Mouse (Mus musculus) megakaryocyte progenitor cell, adult 5-6 weeks (primary cell): ENCODE results near the gene Ddn. TPM values are rescaled to one million over a fixed set of nuclear protein-coding genes. Genes with fewer than 3 reads are reported as not detected.

Experiments used
- ATAC-seq: replicated peaks from 2 replicates; pipeline ENCODE4 v1.8.0; 2016; ENCODE audit warnings: mild to moderate bottlenecking, moderate TSS enrichment, inconsistent platforms; ENCODE audit not compliant: poor library complexity
- total RNA-seq, 2 experiments: library from RNA; stranded (forward) in 1 of 2; stranded (reverse) in 1 of 2; fragments of 157-497, 149-512 nt in 1 of 2; fragments of 200-1000 nt in 1 of 2; gene quantifications; 2 replicates each; pipeline versions ENCODE4 v1.2.3 to v1.2.4; 2015 to 2017

Gene Ddn
- total RNA-seq, 2 experiments from 2014 or later: under 0.01 TPM; not detected in 1

- ATAC-seq: no peak
Measured at GRCm38 (mm10) chr15:98777005-98777616, 32.2 kb downstream of the Ddn start.

DNA sequence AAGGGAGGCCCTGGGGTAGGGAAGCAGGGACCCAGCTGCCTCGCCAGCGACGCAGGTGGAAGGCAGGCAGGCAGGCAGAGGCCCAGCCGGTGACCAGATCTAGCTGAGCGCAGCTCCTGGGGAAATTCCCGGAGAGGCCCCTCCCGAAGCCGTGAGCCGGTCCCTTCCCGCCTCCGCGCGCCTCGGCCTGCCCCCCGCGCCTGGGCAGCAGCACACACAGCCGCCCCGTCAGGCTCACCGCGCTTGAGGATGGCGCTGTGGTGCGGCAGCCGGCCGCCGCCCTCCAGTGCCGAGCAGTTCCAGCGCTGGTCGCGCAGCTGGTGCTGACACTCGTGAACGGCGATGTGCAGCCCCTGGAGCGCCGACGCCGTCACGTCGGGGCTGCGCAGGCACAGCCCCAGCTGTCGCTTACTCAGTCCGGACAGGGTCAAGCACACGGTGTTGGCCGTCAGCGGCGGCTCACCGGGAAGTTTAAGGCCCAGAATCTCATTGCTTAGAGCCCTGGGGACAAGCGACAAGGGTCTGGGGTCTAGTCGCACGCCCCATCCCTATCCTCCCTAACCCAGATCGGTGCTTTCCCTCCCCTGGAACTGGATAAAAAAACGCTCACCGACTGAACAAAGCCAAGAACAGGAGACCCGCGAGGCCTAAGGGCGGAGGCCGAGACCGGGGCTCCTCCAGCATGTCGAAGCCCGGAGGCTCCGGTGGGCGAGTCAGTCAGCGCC, 32.8 kb downstream of the Ddn start:
- peak; percentile 43; the same call in 1 of the 2 replicates for ATAC-seq

GRCm38 (mm10) chr15:98775533-98775932, 33.8 kb downstream of the Ddn start:
- no peak for ATAC-seq

GRCm38 (mm10) chr15:98774096-98774495, 35.2 kb downstream of the Ddn start:
- no peak for ATAC-seq

DNA sequence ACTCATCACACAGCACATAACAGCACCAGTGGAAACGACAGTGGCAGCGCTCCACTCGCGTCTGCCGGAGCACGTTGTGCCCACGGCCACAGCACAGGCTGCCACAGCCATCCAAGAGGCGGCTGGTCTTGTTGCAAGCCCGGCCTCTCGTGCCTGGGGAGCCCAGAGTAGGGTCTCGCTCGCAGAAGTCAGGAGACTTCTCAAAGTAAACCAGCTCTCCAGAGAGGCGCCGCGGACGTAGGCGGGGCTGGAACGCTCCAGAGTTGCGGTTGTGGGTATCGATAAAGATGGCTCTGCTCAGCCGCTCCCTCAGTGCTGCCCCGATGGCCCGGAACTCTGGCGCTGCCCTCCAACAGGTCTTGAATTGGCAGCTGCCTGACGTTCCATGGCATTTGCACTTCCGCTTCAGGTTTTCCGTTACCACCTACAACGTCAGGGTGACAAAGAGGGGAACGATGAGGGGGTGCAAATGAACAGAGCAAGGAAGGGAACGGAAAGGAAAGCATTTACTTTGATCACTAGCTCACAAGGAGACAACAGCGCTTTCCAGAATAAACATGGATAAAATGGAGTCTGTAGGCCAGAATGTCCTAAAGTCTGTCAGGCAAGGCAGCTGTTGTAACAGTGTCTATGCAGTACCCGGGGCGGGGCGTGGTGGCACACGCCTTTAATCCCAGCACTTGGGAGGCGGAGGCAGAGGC, 36.6 kb downstream of the Ddn start:
- ATAC-seq: peak; percentile 79

GRCm38 (mm10) chr15:98771813-98772425, 37.4 kb downstream of the Ddn start:
- no peak; the same call in 1 of the 2 replicates for ATAC-seq

DNA sequence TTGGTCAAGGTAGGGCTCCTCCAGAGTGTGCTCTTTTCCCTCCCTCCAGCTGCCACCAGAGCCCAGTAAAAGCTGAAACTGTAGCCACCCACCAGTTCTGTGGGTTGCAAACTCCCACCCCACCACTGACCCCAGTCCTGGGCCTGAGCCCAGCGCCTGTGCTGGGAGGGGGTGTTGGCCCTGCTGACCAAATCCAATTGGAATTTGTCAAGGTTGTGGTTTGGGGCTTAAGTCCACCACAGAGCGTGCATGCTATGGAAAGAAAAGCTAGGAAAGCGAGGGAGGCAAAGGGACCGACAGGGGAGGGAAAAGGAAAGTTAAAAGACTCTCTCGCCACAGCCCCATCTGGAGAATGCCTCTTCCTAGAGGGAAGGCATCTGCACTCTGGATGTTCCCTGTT, 41.0 kb downstream of the Ddn start:
- no peak for ATAC-seq

- ATAC-seq: no peak
Measured at GRCm38 (mm10) chr15:98765929-98766328, 43.4 kb downstream of the Ddn start.

GRCm38 (mm10) chr15:98762670-98763529, 46.4 kb downstream of the Ddn start, which contains the start of gene Arf3:
Gene Arf3, minus strand, starts transcription at chr15:98763214.
- peak; percentile 93 for ATAC-seq

GRCm38 (mm10) chr15:98762201-98762621, 47.1 kb downstream of the Ddn start:
- ATAC-seq: peak; percentile 72

GRCm38 (mm10) chr15:98754125-98754524, 55.2 kb downstream of the Ddn start:
- no peak for ATAC-seq

Other genes with a start within 250 kb of the Ddn start
- gene Ccnt1, start 238.6 kb downstream of the Ddn start, total RNA-seq (2015): 47.1 and 57.8 TPM in 2 replicates
- 54.1 and 62.5 TPM in 2 replicates for gene Ccnt1, start 238.6 kb downstream of the Ddn start, total RNA-seq (2017)
- gene 4930415O20Rik, start 238.5 kb downstream of the Ddn start, total RNA-seq (2015): not detected in 2 replicates
- gene 4930415O20Rik, start 238.5 kb downstream of the Ddn start, total RNA-seq (2017): not detected in 2 replicates
- gene Adcy6, start 199.4 kb downstream of the Ddn start, total RNA-seq (2015): 2.2 and 3.1 TPM in 2 replicates
- gene Adcy6, start 199.4 kb downstream of the Ddn start, total RNA-seq (2017): 6.7 and 7.7 TPM in 2 replicates
- gene Cacnb3, start 178.7 kb downstream of the Ddn start, total RNA-seq (2015): not detected in 2 replicates
- not detected in 2 replicates for gene Cacnb3, start 178.7 kb downstream of the Ddn start, total RNA-seq (2017)
- gene Ddx23, start 146.6 kb downstream of the Ddn start, total RNA-seq (2015): 22.1 and 25.0 TPM in 2 replicates
- 88.0 and 121 TPM in 2 replicates for gene Ddx23, start 146.6 kb downstream of the Ddn start, total RNA-seq (2017)
- gene Rnd1, start 132.0 kb downstream of the Ddn start, total RNA-seq (2015): 1.1 and 1.7 TPM in 2 replicates
- 3.3 and 3.5 TPM in 2 replicates for gene Rnd1, start 132.0 kb downstream of the Ddn start, total RNA-seq (2017)
- gene Ccdc65, start 101.3 kb downstream of the Ddn start, total RNA-seq (2015): not detected in 2 replicates
- not detected in 2 replicates for gene Ccdc65, start 101.3 kb downstream of the Ddn start, total RNA-seq (2017)
- 45.2 and 50.0 TPM in 2 replicates for gene Fkbp11, start 81.3 kb downstream of the Ddn start, total RNA-seq (2015)
- gene Fkbp11, start 81.3 kb downstream of the Ddn start, total RNA-seq (2017): 35.5 and 62.3 TPM in 2 replicates
- 32.3 and 35.2 TPM in 2 replicates for gene Arf3, start 46.3 kb downstream of the Ddn start, total RNA-seq (2015)
- gene Arf3, start 46.3 kb downstream of the Ddn start, total RNA-seq (2017): 32.2 and 36.9 TPM in 2 replicates
- 0.22 TPM in 1 of 2 replicates, not detected in the other for gene Wnt10b, start 31.3 kb downstream of the Ddn start, total RNA-seq (2015)
- gene Wnt10b, start 31.3 kb downstream of the Ddn start, total RNA-seq (2017): 0.54 TPM in 1 of 2 replicates, not detected in the other
- not detected in 2 replicates for gene Wnt1, start 19.6 kb downstream of the Ddn start, total RNA-seq (2015)
- gene Wnt1, start 19.6 kb downstream of the Ddn start, total RNA-seq (2017): not detected in 2 replicates
- gene Prkag1, start 22.0 kb upstream of the Ddn start, total RNA-seq (2015): 38.4 and 50.6 TPM in 2 replicates
- 97.3 and 105 TPM in 2 replicates for gene Prkag1, start 22.0 kb upstream of the Ddn start, total RNA-seq (2017)
- 38.5 and 43.3 TPM in 2 replicates for gene Kmt2d, start 61.7 kb upstream of the Ddn start, total RNA-seq (2015)
- gene Kmt2d, start 61.7 kb upstream of the Ddn start, total RNA-seq (2017): 18.6 and 29.0 TPM in 2 replicates
- 10.7 and 17.8 TPM in 2 replicates for gene Rhebl1, start 85.0 kb upstream of the Ddn start, total RNA-seq (2015)
- gene Rhebl1, start 85.0 kb upstream of the Ddn start, total RNA-seq (2017): 5.4 and 7.9 TPM in 2 replicates
- not detected in 2 replicates for gene Dhh, start 89.0 kb upstream of the Ddn start, total RNA-seq (2015)
- not detected in 2 replicates for gene Dhh, start 89.0 kb upstream of the Ddn start, total RNA-seq (2017)
- 5.2 and 5.6 TPM in 2 replicates for gene Lmbr1l, start 108.7 kb upstream of the Ddn start, total RNA-seq (2015)
- 3.8 and 9.4 TPM in 2 replicates for gene Lmbr1l, start 108.7 kb upstream of the Ddn start, total RNA-seq (2017)
- gene Tuba1b, start 125.1 kb upstream of the Ddn start, total RNA-seq (2015): 2,787 and 2,962 TPM in 2 replicates
- gene Tuba1b, start 125.1 kb upstream of the Ddn start, total RNA-seq (2017): 767 and 827 TPM in 2 replicates
- 0.69 and 1.1 TPM in 2 replicates for gene Gm49450, start 144.1 kb upstream of the Ddn start, total RNA-seq (2015)
- gene Gm49450, start 144.1 kb upstream of the Ddn start, total RNA-seq (2017): not detected in 2 replicates
- 30.3 and 33.5 TPM in 2 replicates for gene Tuba1a, start 144.2 kb upstream of the Ddn start, total RNA-seq (2015)
- 15.3 and 22.2 TPM in 2 replicates for gene Tuba1a, start 144.2 kb upstream of the Ddn start, total RNA-seq (2017)
- gene Tuba1c, start 220.4 kb upstream of the Ddn start, total RNA-seq (2015): 187 and 190 TPM in 2 replicates
- 79.3 and 105 TPM in 2 replicates for gene Tuba1c, start 220.4 kb upstream of the Ddn start, total RNA-seq (2017)
- 0.07 TPM in 1 of 2 replicates, not detected in the other for gene Prph, start 245.7 kb upstream of the Ddn start, total RNA-seq (2015)
- gene Prph, start 245.7 kb upstream of the Ddn start, total RNA-seq (2017): not detected in 2 replicates